8 mouse cellular contexts compared by ENCODE assay signal in genomic region chr9:58112866-58113278, GRCm38 (mm10). TPM values are rescaled to one million over a fixed set of nuclear protein-coding genes. Genes with fewer than 3 reads are reported as not detected.
A peak's percentile ranks its signal among the peaks of the same experiment; 100 is the strongest.
DNase-seq lines count a peak whose midpoint lies in the region; ATAC-seq and TF ChIP-seq lines count a peak whose summit lies in the region.

No protein-coding gene starts in this region.

- peak overlapping the region; percentile 42; the same call in 1 of the 2 replicates for H3K4me2 ChIP-seq in embryonic facial prominence, embryonic 15.5 days (replicated peaks)
- H3K4me2 ChIP-seq in neural tube, embryonic 15.5 days, result peak overlapping the region; percentile 50

- ATAC-seq in embryonic facial prominence, embryonic 15.5 days (ENCODE audit: insufficient number of reproducible peaks, low FRiP score, low TSS enrichment, low read depth), result 0 out of 2 replicates have a peak, but pooled peaks have one; percentile 26
- ATAC-seq in neural tube, embryonic 15.5 days (ENCODE audit: low FRiP score), result peak; percentile 58; the same call in 1 of the 2 replicates
- no peak for ATAC-seq in erythroblast, adult 5-6 weeks (replicated peaks; ENCODE audit: low FRiP score, poor library complexity, severe bottlenecking)

- peak; percentile 95 for DNase-seq in left cerebral cortex, postnatal 4 days
- no peak for DNase-seq in left cerebral cortex, adult 2 months (ENCODE audit: extremely low spot score in 1 of 2, low spot score in 2 of 2)
- DNase-seq in kidney, postnatal 36 days, result peak; percentile 23 to 32
- no peak for DNase-seq in gastrocnemius, postnatal 36 days
- no peak for DNase-seq in layer of hippocampus, adult 11-12 months (ENCODE audit: low spot score)

- peaks cover 37% of the 10 kb centered on the region for H3K4me1 ChIP-seq in embryonic facial prominence, embryonic 15.5 days
- H3K4me1 ChIP-seq in neural tube, embryonic 15.5 days, result peaks cover 59% of the 10 kb centered on the region

- no peak overlapping the region for H3K4me3 ChIP-seq in left cerebral cortex, adult 2 months
- H3K4me3 ChIP-seq in embryonic facial prominence, embryonic 15.5 days (replicated peaks), result no peak overlapping the region; the same call in 1 of the 2 replicates
- no peak overlapping the region for H3K4me3 ChIP-seq in neural tube, embryonic 15.5 days (replicated peaks)

- H3K9me3 ChIP-seq in embryonic facial prominence, embryonic 15.5 days (replicated peaks), result no peaks in the 10 kb centered on the region
- no peaks in the 10 kb centered on the region for H3K9me3 ChIP-seq in neural tube, embryonic 15.5 days (replicated peaks)

- no peak for TF ChIP-seq CTCF in left cerebral cortex, adult 2 months (IDR thresholded peaks at IDR 0.05)

- intact Hi-C loops in left cerebral cortex, postnatal 4 days (cut with DNase I), result no loop called here
- intact Hi-C loops in left cerebral cortex, adult 2 months (cut with DNase I), result no loop called here
- intact Hi-C loops in gastrocnemius, postnatal 36 days (cut with DNase I), result no loop called here

- no peaks in the 10 kb centered on the region for H3K36me3 ChIP-seq in embryonic facial prominence, embryonic 15.5 days
- H3K36me3 ChIP-seq in neural tube, embryonic 15.5 days, result no peaks in the 10 kb centered on the region

- H3K9ac ChIP-seq in embryonic facial prominence, embryonic 15.5 days, result 0 out of 2 replicates have a peak overlapping the region, but pooled peaks have one; percentile 7
- no peak overlapping the region for H3K9ac ChIP-seq in neural tube, embryonic 15.5 days (replicated peaks)

- no peak overlapping the region for H3K27ac ChIP-seq in left cerebral cortex, adult 2 months
- no peak overlapping the region for H3K27ac ChIP-seq in embryonic facial prominence, embryonic 15.5 days (replicated peaks)
- H3K27ac ChIP-seq in neural tube, embryonic 15.5 days (replicated peaks), result peak overlapping the region; percentile 85

- 14% methylated on average over 6 of the region's 6 CpGs for WGBS in embryonic facial prominence, embryonic 15.5 days
- WGBS in neural tube, embryonic 15.5 days, result 2% methylated on average over 6 of the region's 6 CpGs

- peaks cover 15% of the 10 kb centered on the region for H3K27me3 ChIP-seq in embryonic facial prominence, embryonic 15.5 days
- H3K27me3 ChIP-seq in neural tube, embryonic 15.5 days (replicated peaks), result peaks cover 12% of the 10 kb centered on the region

RNA-seq across cellular contexts. Expression of gene Ccdc33, which starts 5.8 kb away (rescaled TPM):
- under 1 TPM; 0.62 to 0.66 TPM for total RNA-seq in left cerebral cortex, postnatal 4 days (2021)
- 1 to 10 TPM in 1 of 2 experiments, under 1 TPM in 1; 0.86 to 1.3 TPM for total RNA-seq in left cerebral cortex, adult 2 months (2021)
- 1.3 and 1.6 TPM in 2 replicates for polyA plus RNA-seq in embryonic facial prominence, embryonic 15.5 days (2015; fragmentation: Nextera tagmentation; extraction: Ambion mirVana)
- 0.13 and 0.15 TPM in 2 replicates for polyA plus RNA-seq in neural tube, embryonic 15.5 days (2015; fragmentation: Nextera tagmentation; extraction: Ambion mirVana)
- not detected in 2 replicates for total RNA-seq in erythroblast, adult 5-6 weeks (2015; ENCODE audit: low replicate concordance)
- total RNA-seq in erythroblast, adult 5-6 weeks (2017; ENCODE audit: low replicate concordance), result not detected in 2 replicates
- not detected for total RNA-seq in gastrocnemius, postnatal 36 days (2021)

RNA-seq across cellular contexts. Expression of gene Stra6, which starts 49.3 kb away (rescaled TPM):
- 10 to 100 TPM; 10.1 to 12.5 TPM for total RNA-seq in left cerebral cortex, postnatal 4 days (2021)
- total RNA-seq in left cerebral cortex, adult 2 months (2021), result 1 to 10 TPM; 8.0 to 8.5 TPM
- 8.7 and 13.9 TPM in 2 replicates for polyA plus RNA-seq in embryonic facial prominence, embryonic 15.5 days (2015; fragmentation: Nextera tagmentation; extraction: Ambion mirVana)
- polyA plus RNA-seq in neural tube, embryonic 15.5 days (2015; fragmentation: Nextera tagmentation; extraction: Ambion mirVana), result 20.6 and 21.5 TPM in 2 replicates
- not detected in 2 replicates for total RNA-seq in erythroblast, adult 5-6 weeks (2015; ENCODE audit: low replicate concordance)
- total RNA-seq in erythroblast, adult 5-6 weeks (2017; ENCODE audit: low replicate concordance), result not detected in 2 replicates
- under 1 TPM; 0.18 to 0.69 TPM for total RNA-seq in gastrocnemius, postnatal 36 days (2021)

Comparison
In these comparisons a context has a peak if more than half of its experiments do, and no peak if none do; other contexts are left out.
1. DNase-seq: peak in left cerebral cortex, postnatal 4 days (single experiment) and kidney, postnatal 36 days (2 of 2); none in left cerebral cortex, adult 2 months (0 of 2), gastrocnemius, postnatal 36 days (0 of 2) and layer of hippocampus, adult 11-12 months (single experiment).
2. RNA of gene Stra6, which starts 49.3 kb away (total RNA-seq): 10.1 to 12.5 TPM in left cerebral cortex, postnatal 4 days and 8.0 to 8.5 TPM in left cerebral cortex, adult 2 months; 0.18 to 0.69 TPM in gastrocnemius, postnatal 36 days and not detected in erythroblast, adult 5-6 weeks; every median in the first group is over 4 times any median in the second.